Mouse (Mus musculus) neutrophil, adult 59 days (primary cell): ENCODE results near the gene Spesp1. TPM values are rescaled to one million over a fixed set of nuclear protein-coding genes. Genes with fewer than 3 reads are reported as not detected.

Experiments
- total RNA-seq, 2 experiments: library from RNA; stranded (reverse); gene quantifications; 1 replicate in 1 of 2; 2 replicates in 1 of 2; pipeline ENCODE4 v1.2.4; 2023

The Spesp1 gene
- total RNA-seq, result not detected

DNA sequence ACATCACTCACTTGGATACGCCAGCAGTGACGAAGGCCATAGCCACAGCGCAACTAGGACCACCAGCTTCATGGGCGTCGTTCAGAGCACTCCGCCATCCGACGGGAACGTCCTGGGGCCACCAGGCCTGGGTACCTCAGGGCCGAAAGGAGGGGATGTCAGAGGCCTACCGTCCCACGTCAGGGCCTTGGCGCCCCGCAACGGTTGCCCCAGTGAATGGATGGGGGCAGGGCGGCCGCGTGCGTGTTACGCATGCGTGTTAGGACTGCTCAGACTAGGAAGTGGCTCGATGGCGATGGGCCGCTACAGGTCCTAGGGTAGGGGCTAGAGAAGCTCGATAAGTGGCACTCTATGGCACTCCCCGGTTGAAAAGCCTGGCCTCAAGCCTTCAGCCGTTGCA, at the start of gene Spesp1:
Gene Spesp1 (minus strand): TSS at position 218 of the 400 bp plus-strand sequence.

Other genes starting within 250 kb of the Spesp1 start
- 1 to 10 TPM; 4.6 to 7.0 TPM for gene Glce, start 159.6 kb downstream of the Spesp1 start, total RNA-seq
- gene Anp32a, start 59.1 kb upstream of the Spesp1 start, total RNA-seq, result 100 to 1,000 TPM; 315 to 318 TPM